Mouse (Mus musculus) small intestine, adult 2 months (tissue): ENCODE results near the gene Hmgb1.

Experiments
- CTCF ChIP-seq: fragments of 200-500 bp; IDR thresholded peaks from 2 replicates; pipeline ENCODE4 v1.5.1; 2012; ENCODE audit warnings: low read depth, mild to moderate bottlenecking, control low read depth, inconsistent platforms, low read length, moderate library complexity, mixed read lengths; ENCODE audit not compliant: insufficient replicate concordance, insufficient read length; ENCODE audit errors: extremely low read depth
- POLR2A ChIP-seq: fragments of 200-500 bp; IDR thresholded peaks from 2 replicates; pipeline ENCODE4 v1.6.1; 2012; ENCODE audit warnings: low read depth, mild to moderate bottlenecking, control low read depth, inconsistent platforms, low read length, moderate library complexity

- TF ChIP-seq POLR2A = no peak
- TF ChIP-seq CTCF = no peak
These were observed 103.8 kb downstream of the Hmgb1 start for GRCm38 (mm10) chr5:149080466-149080865.
